Mouse (Mus musculus) heart, adult 9 months (tissue): Measurements from ENCODE around the gene Trpm8.

Experiments
- DNase-seq, 2 experiments: peaks; one replicate each; pipeline ENCODE4 v3.0.0; 2022; ENCODE audit warnings: low spot score in 2 of 2

Gene Trpm8

GRCm38 (mm10) chr1:88301121-88302014 is 23.9 kb downstream of the Trpm8 start:
- no peak for DNase-seq

GRCm38 (mm10) chr1:88302057-88302740 is 24.7 kb downstream of the Trpm8 start:
- no peak for DNase-seq

DNA sequence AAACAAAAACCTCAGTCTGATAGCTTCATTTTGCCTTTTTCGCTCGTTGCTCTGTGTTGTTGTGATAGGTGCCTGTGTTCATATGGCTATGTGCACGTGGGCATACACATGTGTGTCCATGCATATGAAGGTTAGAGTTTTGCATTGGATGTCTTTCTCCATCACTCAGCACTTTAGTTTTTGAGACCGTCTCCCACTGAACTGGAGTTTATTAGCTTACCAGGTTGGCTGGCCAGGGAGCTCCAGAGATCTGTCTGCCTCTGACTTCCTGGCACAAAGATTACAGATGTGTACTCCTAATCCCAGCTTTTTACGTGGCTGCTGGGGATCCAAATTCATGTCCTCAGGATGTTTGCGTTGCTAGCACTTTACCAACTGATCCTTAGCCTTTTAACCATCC is 26.3 kb downstream of the Trpm8 start:
- DNase-seq = no peak

GRCm38 (mm10) chr1:88304261-88304985 is 27.0 kb downstream of the Trpm8 start:
- DNase-seq = no peak

DNA sequence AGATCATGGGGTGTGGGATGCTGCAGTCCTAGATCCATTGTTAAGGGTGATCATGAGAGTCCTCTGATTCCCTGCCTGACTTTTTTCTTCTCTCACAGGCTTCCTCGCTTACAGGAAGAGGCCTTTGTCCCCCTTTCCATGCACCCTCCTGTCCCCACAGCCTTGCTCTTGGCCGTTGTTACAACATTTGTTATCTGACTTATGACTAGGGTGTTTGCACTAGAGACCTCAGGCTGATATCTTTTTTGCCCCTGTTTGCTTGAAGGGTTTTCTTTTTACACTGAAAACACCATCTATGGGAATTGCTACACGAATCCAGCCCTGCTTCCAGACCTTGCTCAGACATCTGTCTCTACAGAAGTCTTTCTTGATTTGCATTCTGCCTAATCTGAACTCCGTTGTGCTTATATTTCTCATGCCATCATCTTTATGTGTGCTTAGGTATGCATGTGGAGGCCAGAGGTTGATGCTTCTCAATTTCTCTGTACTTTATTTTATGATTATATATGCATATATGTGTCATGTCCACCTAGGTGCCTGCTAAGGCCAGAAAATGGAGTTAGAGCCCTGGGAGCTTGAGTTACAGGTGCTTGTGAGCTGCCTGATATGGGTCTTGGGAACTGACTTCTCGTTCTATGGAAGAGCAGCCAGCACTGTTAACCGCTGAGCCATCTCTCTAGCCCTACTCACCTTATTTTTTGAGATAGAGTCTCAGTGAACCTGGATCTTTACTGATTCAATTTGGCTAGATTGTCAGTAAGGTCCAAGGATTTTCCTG is 27.7 kb downstream of the Trpm8 start:
- DNase-seq = no peak

- no peak for DNase-seq
Observed at GRCm38 (mm10) chr1:88306543-88306942, 29.1 kb downstream of the Trpm8 start.

DNA sequence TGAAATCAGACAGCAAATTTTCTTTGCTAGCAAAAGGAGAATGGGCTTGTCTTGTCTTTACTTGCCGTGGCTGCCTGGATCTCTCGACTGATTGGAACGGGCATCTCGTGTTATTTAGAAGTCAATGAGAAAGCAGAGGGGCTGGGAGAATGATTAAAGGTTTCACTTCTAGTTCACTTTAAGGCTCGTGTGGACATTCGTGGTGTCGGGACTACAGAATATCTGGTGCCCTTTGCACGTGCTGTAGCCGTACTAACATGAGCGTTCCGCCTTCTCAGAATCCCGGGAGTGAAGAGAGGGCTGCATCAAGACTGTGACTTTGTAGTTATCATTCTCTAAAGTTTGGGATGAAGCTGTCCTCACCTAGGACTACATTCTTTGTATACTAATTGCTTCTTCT is 29.7 kb downstream of the Trpm8 start:
- no peak for DNase-seq

DNA sequence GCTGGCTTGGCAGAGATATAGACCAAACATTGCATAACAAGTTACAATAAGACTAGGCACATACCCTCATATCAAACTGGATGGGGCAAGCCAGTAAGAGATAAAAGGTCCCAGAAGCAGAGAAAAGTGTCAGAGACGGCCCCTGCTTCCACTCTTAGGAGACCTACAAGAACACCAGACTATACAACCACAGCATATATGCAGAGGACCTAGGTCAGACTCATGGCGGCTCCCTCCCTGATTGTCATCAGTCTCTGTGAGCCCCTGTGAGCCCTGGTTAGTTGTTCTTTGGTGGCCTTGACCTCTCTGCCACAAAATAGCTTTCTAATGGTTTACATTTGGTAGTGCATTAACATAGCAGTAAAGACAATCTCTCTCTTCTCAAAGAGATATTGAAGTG is 31.6 kb downstream of the Trpm8 start:
- DNase-seq = no peak

DNA sequence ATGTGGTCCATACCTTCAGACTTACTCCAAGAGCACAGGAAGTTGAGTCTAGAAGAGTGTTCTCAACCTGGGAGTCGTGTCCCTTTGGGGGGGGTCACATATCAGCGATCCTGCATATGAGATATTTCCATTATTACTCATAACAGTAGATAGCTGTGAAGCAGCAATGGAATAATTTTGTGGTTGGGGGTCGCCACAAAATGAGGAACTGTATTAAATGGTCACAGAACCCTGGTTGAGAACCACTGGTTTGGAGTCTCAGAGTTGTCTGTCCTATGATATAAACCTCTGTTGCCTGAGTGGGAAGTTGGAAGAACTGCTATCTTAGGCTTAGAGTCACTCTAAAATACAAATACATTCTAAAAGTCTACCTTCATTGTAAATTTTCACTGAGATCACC is 32.4 kb downstream of the Trpm8 start:
- DNase-seq = no peak

DNA sequence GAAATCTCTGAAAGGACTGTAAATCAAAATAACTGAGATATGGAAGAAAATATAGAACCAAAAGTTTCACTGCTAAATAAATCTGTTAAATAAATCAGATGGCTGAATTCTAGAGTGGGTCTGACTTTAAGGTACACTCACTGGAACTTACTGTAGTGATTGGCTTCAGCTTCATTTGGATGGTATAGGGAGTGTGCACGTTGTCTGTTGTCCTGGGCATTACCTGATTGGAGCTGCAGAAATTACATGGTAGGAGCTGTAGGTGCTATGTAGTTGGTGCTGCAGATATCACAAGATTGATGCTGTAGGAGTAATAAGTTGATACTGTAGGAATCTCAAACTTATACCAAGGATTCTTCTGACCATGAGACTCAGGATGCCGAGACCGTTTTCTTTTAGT is 32.9 kb downstream of the Trpm8 start:
- no peak for DNase-seq

- DNase-seq = no peak
Observed at GRCm38 (mm10) chr1:88317279-88317678, 39.8 kb downstream of the Trpm8 start.

- no peak for DNase-seq
Observed at GRCm38 (mm10) chr1:88318531-88319060, 41.1 kb downstream of the Trpm8 start.

- DNase-seq = no peak
Observed at GRCm38 (mm10) chr1:88320821-88321395, 43.4 kb downstream of the Trpm8 start.

GRCm38 (mm10) chr1:88322146-88322545 is 44.7 kb downstream of the Trpm8 start:
- no peak for DNase-seq

- no peak for DNase-seq
Observed at GRCm38 (mm10) chr1:88323101-88323500, 45.6 kb downstream of the Trpm8 start.

DNA sequence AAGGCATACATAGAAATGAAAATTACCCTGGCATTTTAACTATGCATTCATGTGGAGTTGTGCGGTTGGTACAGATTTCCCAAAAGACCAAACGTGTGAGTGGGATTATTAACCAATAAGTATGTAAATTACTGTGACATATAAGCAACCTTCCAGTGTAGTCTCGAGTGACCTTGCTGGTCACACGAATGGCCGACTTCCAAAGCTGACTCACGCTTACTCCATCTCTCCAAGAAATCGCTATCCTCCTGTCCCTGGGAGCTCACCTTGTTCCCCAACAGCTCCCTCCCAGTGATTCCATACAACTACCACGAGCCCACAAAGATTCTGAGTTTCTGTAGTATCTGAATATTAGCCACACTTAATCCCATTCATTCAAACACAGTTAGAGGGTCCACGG is 62.0 kb downstream of the Trpm8 start:
- DNase-seq = no peak

DNA sequence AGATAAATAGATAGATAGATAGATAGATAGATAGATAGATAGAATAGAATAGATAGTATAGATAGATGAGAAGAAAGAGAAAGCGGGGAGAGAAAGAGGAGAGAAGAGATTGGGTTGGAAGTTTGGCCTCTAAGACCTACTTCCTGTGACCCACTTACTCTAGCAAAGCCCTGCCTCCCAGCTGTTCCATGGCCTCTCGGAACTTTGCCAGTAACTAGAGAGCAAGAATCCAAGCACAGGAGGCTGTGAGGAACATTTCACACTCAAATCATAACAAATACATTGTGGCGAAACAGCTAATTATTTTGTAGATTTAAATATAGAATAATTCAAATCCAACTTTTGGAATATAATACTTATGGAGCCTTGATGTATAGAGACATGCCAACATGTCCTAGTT is 65.2 kb downstream of the Trpm8 start:
- no peak for DNase-seq

DNA sequence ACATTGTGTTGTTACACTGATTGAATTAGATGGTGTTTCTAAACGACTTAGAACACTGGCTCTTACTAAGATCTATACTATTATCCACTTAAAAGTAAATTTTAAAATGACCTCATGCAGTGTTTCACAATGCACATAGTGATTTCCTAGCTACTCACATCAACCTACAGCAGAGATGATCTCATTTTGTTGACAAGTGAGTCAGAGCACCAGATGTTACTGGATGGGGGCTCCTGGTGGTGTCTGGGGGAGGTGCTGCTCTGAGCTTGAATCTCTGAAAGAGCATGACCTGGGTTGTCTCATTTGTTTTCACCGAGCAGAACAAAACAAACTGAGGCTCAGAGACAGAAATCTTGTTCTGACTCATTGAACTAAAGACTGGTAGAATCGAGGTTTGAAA is 68.1 kb downstream of the Trpm8 start:
- no peak for DNase-seq

- no peak for DNase-seq
Observed at GRCm38 (mm10) chr1:88348496-88349005, 71.1 kb downstream of the Trpm8 start.

- DNase-seq = no peak
Observed at GRCm38 (mm10) chr1:88350761-88351160, 73.3 kb downstream of the Trpm8 start.

DNA sequence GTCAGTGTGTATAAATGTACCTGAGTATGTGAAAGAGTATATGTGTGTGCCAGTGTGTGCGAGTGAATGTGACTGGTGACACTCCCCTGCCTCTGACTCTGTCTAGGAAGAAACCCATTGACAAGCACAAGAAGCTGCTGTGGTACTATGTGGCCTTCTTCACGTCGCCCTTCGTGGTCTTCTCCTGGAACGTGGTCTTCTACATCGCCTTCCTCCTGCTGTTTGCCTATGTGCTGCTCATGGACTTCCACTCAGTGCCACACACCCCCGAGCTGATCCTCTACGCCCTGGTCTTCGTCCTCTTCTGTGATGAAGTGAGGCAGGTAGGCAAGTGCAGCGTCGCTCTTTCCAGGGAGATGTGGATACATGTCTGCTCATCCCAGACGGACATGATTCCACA is 77.6 kb downstream of the Trpm8 start:
- DNase-seq = no peak
